Mouse (Mus musculus): Measurements from ENCODE around the gene Ubr4.
"Not testable (repeated sequence)": the region's sequence is repeated elsewhere in the genome, so short reads cannot be mapped to it uniquely, and the experiment has no call there.

The Ubr4 gene

DNA sequence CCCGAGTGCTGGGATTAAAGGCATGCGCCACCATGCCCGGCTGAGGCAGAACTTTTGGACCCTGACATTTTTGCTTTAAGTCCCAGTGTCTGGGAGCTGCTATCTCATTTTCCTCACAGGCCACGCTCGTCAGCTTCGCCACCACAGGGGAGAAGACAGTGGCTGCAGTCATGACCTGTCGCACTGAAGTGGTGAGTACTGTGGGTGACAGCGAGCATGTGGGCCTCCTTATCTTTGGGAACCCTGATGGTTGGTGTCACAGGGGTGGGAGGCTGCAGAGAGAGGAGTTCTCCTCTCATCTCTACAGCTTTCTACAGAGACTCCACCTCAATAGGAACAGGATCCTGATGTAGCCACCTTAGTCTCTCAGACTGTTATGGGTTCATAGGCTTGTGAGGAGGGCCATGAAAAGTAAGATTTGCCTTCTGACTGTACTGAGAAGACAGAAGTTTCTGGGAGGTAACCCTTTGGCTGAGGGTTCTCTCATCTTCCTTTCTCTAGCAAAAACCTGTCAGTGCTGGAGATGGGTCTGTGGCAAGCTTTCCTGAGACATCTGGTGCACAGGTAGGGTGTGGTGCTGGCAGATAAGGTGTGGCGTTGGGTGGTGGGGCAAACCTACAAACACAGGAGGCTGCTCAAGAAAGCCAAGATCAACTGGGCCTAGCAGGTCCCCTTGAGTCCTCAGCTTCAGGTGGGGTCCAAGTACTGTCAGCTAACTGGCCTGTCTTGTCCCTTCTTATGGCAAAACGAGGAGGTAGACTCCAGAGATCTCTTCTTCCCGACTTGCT, 8.5 kb downstream of the Ubr4 start:
- no peak for DNase-seq

DNA sequence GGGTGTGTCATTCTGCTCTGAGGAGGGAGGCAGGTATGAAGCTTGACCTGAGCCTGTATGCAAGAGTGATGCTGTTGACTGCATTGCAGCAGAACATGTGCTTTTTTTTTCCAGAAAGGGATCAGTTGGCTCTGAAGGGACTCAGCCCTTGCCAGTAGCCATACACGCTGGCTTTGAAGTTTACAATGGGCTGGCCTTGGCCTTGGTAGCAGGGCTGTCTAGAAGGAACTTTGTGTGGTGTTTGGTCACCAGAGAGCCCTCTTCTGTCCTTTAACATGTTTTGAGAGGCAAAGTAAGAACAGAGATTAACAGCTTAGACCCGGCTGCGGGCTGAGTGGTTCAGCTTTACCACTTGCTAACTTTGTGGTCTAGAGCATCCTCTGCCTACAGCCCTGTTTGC, 14.9 kb downstream of the Ubr4 start:
- DNase-seq: no peak

DNA sequence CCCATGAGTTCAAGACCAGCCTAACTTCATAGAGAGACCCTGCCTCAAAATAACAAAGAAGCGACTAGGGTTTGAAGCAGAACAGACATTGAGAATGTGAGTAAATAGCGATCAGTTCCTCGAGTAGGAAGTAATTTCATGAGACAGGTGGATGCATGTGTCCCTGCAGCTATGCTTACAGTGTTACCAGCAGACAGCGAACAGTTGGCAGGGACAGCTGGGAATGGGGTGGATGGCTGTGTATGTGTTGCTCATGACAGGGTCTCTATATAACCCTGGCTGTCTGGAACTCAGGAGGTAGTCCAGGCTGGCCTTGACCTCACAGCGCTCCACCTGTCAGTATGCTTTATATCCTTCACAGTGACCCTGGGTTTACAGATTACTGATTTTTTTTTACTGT, 15.6 kb downstream of the Ubr4 start:
- DNase-seq: no peak

DNA sequence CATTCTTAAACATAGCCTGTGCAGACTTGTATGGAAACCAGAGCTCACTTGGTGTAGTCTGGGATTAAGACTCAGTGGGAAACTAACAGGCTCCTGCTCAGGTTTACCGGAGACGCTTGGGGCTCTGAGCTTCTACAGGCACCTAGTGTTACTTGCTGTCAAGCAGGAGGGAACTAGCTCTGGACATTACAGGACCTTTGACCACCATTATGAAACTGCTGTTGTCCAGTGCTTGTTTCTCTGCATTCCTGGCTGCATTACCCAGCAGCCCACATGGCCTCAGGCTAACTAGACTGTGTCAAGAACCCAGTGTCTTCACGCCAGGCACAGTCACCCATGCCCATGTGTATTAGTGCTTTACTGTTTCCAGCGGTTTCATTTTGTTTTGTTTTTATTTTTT, 20.7 kb downstream of the Ubr4 start:
- DNase-seq: peak; percentile 24

DNA sequence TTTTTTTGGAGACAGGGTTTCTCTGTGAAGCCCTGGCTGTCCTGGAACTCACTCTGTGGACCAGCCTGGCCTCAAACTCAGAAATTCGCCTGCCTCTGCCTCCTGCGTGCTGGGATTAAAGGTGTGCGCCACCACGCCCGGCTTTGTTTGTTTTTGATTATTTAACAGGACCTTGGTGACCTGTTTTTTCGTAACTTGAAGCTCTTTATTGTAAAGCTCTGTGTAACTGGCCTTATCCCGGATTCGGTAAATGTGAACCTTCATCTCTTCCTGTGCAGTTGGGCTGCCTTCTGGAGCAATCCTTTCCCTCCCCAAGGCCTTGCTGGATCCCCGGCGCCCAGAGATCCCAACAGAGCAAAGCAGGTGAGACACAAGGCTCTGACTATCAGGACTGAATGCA, 21.1 kb downstream of the Ubr4 start:
- DNase-seq: no peak

DNA sequence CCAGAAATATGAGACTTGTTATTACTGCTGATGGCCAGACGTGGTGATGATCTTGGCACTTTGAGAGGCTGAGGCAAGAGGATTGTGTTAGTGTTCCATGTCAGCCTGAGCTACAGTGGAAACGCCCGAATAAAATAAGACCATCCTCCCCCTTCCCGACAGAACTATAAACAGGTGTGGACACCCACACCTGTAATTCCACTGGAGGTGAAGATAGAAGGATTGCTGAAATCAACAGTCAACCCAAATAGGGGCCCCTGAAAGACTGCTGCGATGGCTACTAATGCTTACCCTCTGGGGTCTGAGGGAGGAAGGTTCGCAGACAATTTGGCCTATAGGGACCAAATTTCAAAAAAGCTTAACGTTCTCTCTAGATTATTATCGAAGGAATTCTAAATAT, 27.3 kb downstream of the Ubr4 start:
- DNase-seq: no peak

DNA sequence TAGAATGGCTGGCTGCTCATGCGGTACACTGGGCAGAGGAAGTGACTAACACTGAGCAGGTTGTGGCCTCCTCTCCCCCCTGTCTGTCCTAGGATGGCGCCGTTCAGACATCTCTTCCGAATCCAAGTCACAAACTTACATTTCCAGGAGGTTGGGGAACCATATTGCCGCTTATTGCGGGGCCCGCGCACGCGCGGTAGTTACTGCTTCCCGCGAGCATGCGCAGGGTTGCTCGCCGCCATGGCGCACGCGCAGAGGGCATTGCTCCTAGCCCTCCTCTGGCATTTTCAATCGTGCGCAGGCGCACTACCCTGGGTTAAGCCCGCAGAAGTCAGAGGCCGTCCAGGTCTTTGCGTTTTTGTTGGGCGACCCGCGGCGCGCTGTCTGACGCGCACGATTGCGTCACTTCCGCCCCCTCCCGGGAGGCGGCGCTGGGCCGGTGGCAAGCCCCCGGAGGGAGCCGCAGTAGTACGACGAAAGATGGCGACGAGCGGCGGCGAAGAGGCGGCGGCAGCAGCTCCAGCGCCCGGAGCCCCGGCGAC, 27.9 kb downstream of the Ubr4 start:
- DNase-seq: peak; percentile 100

DNA sequence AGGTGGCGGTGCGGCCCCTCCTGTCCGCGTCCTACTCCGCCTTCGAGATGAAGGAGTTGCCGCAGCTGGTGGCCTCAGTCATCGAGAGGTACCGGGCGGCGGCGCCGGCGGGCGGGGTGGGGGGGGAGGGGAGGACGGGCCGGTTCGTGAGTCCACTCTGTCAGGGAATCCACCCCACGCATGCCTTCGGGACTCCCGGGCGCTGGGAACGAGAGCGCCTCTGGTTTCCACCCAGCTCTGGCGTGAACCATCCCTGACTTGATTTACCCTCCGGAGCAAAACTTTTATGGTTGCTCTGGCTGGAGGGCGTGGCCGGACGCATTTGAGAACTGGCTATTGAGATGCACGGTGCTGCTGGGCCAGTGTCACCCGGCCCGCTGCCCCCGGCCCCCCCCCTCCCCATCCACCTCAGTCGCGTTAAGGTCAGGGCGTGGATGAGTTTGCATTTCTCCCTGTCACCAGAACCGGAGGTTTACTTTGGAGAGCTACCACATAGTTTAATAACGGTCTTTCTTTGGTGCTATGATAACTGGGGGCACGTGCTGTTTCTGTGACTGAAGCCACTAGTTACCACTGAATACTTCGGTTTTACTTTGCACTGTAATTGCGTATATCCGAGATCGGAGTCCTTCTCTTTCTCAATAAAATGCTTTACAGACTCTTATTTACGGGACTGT, 28.5 kb downstream of the Ubr4 start:
- no peak for DNase-seq

DNA sequence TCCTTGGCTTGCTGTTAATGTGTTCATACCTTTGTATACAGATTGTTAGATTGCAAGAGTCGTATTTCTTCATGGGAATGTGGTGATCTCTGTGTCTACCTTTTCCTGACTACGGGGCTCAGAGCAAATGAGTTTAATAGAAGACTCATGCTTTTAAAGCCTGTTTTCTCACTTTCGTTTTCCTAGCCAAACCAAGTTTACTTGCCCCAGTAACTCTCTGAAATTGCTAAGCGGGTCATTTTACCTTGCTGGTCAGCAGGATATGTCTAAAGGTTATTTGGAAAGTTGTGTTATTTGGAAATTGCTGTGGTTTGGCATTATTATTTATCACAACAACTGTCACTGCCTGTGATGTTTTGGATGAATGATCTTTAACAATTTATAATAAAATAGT, 29.0 kb downstream of the Ubr4 start:
- no peak for DNase-seq

DNA sequence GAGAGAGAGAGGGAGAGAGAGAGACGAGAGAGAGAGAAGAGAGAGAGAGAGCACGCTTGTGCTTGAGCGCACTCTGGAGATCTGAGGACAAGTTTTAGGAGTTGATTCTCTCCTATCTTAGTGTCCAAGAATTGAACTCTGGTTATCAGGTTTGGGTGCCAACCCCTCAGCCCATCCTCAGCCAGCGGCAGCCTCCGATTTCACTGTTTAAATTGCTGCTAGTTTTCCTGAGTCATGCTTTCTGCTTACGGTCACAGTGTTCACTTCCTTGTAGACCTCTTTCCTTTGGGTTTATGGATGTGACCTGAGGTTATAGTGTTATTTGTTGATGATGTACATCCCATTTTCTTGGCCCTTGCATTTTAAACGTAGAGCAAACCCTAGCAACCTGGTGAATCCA, 29.8 kb downstream of the Ubr4 start:
- no peak for DNase-seq

DNA sequence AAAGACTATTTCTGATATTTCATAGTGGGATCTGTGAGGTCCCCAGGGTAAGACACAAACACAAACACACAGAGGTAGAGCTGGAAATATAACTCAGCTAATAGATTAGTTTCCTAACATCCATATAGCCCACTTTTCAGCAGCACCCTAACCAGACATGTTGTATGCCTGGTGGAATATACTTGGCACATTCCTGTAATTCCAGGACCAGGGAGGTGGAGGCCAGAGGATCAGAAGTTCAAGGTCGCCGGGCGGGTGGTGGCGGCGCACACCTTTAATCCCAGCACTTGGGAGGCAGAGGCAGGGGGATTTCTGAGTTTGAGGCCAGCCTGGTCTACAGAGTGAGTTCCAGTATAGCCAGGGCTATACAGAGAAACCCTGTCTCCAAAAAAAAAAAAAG, 33.4 kb downstream of the Ubr4 start:
- DNase-seq: not testable (repeated sequence)

DNA sequence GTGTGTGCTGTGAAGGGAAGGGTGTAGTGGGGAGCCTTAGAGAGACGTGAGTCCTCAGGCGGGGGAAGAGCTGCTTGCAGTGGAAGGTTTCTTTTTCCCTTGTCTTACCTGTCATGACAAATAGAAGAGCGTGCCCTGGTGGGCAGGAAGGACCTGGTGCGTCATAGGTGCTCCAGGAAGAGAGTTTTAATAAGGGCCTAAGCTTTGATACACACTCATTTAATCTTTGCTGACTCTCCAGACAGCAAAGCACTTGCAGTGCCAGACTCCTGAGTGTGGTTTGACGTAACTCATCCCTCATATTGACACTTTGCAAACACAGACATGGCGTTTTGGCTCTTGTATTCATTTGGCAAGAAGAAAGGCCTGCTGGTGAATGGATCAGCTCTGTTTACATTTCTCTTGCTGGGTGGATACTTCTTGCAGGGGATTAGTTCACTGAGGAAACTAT, 34.5 kb downstream of the Ubr4 start:
- peak; percentile 6 for DNase-seq

DNA sequence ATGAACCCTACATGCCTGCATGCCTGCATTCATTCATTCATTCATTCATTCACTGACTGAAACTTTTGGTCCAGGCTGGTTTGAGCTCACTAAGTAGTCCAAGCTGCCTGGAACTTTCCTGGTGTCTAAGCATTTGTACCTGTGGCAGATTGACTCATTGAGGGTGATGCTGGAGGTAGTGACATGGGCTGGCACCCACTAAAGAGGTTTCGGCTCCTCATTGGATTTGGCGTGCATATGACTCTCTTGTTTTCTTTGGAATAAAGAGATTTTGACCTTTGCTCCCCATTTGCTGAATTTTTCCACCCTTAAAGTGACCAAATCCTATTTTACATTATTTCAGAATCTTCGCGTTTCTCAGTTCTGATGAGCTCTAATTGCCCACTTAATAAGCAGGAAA, 37.1 kb downstream of the Ubr4 start:
- no peak for DNase-seq

DNA sequence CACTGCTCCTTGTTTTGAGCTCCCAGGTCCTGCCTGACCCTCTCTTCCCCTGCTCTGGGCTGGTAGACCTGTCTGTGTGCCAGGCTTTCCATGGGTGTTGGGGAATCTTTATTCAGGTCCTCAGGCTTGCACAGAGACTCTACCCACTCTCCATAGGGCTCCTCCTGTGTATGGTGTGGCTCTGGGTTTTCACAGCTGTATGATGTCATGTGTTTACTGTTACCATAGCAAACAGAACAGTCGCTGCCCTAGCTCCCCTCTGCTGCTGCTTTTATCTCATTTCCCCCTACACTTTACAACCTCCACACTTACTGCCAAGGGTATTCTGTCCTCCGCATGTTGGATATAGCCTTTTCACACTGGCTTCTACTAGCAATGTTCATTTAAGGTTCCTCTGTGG, 43.0 kb downstream of the Ubr4 start:
- no peak for DNase-seq

DNA sequence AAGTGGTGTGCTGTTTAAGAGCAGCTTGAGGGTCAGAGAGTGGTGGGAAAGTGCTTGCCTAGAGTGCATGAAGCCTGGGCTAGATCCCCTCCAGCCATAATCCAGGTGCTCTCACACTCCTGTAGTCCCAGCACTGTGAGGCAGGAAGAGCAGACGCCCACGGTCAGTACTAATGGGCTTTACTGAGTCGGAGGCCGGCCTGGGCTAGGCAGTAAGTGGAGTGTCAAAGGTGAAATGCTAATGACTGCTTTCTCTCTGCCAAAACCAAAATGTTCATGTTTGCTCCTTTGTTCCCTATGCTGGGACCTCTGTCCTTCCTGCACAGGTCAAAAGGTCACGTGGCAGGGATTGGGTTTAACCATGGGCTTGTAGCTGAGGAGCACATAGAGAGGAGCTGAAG, 48.1 kb downstream of the Ubr4 start:
- no peak for DNase-seq

DNA sequence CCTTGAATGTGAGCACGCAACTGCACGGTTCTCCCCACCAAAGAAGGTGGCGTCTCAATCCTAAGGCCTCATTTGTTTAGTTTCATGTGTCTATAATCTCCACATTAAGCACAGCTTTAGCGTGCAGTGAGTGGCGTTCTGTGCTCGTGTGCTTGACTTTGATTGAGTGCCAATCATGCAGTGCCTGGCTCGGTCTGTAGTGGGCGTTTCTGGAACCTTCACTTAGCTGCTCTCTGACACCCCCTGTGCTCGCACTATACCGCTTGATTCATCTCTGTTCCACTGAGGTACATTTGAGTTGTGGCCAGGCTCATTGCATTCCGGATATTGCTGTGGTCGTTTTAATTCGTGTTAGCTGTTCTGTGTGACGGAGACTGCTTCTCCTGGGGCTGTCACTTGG, 50.8 kb downstream of the Ubr4 start:
- DNase-seq: no peak

DNA sequence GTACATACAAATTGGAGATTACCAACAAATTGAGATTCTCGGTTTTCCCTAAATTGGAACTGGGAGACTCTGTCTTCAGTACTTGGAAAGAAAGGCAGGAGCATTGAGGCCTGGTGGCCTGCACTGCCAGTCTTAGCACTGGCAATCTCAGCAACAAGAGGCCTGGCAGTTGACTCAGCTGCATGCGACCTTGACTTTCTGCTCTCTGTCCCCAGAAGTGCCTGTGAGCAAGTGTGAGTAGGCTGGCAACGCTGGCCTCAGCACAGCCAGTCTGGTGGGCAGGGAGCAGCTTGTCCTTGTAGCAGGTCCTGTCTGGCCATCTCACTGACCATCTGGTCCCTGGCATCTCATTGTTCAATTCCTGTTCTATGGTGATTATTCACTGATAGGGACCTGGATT, 58.9 kb downstream of the Ubr4 start:
- DNase-seq: no peak

DNA sequence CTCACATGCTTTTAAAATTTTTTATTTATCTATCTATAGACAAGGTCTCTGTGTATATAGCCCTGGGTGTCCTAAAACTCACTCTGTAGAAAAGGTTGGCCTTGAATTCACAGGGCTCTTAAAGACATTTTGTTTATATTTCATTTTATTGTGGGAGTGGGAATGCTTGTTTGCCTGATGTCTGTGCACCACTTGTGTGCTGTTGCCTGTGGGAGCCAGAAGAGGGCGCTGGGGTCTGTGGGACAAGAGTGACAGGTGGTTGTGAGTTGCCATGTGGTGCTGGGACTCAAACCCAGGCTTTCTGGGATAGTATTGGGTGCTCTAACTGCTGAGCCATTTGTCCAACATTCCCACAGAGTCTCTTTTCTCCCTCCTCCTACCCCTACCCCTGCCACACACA, 65.5 kb downstream of the Ubr4 start:
- DNase-seq: no peak

DNA sequence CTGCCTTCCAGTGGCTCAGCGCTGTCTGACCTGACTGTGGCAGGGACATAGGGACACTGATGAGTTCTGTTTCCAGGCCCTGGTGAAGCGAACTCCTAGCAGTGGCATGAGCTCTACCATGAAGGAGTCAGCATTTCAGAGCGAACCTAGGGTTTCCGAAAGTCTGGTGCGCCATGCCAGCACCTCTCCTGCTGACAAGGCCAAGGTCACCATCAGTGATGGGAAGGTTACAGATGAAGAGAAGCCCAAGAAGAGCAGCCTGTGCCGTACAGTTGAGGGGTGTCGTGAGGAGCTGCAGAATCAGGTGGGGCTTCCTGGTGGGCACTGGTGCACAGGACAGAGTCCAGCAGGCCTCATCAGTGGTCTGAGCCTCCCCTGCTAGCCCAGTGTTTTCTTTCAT, 69.2 kb downstream of the Ubr4 start:
- DNase-seq: no peak

DNA sequence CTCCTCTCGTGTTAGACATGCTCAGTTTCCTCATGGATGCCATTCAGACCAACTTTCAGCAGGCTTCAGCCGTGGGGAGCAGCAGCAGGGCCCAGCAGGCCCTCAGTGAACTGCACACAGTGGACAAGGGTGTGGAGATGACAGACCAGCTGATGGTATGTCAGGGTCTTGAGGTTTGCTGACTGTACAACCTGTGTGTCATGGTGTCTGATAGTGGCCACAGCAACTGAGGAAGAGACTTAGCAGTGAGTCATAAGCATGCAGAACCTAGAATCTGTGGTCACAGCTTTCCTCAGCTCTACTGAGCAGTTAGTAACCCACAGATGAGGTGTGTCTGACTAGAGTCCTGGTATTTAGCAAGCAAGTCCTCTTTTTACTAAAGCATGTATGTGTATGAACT, 70.0 kb downstream of the Ubr4 start:
- no peak for DNase-seq

DNA sequence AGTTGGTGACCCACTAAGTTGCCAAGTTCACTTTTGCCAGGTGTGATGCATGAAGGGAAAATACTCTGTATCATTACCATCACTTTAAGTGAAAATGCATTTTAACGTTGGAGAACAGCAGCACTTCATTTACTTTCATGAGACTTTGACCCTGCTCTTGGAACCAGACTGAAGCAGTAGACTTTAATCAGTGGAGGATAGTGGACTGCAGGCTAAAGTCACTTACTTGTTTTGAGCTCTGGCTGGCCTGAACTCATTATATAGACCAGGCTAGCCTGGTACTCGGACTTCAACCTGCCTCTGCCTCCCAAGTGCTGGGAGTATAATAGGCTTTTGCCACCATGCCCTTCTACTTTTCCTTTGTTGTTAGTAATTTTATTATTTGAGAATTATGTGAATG, 70.9 kb downstream of the Ubr4 start:
- peak; percentile 8 for DNase-seq

DNA sequence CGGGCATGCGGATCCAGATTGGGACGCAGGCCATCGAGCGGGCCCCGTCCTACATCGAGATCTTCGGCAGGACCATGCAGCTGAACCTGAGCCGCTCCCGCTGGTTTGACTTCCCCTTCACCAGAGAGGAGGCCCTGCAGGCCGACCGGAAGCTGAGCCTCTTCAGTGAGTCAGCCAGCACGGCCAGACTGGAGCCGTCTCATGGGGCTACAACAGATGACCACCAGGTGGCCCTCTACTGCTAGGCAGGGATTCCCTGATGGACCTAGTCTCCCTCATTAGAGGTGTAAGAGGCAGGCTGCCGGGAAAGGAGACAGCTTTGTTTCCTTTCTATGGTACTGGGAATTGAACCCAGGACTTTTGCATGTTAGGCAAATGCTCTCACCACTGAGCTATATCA, 77.8 kb downstream of the Ubr4 start:
- peak; percentile 67 for DNase-seq

DNA sequence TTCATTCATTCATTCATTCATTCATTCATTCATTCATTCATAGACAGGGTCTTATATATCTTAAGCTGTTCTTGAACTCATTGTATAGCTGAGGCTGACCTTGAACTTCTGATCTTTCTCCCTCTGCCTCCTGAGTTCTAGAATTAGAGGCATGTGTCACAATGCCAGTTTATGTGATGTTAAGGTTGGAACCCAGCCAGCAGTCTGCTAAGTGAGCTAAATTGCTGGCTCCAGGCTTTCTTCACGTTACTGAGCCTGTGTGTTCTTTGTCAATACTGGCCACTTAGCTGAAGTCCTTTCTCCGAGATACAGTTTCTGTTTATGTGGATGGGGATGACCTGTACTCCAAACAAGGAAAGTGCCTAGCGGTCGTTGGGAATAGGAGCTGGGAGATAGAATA, 78.5 kb downstream of the Ubr4 start:
- DNase-seq: no peak

DNA sequence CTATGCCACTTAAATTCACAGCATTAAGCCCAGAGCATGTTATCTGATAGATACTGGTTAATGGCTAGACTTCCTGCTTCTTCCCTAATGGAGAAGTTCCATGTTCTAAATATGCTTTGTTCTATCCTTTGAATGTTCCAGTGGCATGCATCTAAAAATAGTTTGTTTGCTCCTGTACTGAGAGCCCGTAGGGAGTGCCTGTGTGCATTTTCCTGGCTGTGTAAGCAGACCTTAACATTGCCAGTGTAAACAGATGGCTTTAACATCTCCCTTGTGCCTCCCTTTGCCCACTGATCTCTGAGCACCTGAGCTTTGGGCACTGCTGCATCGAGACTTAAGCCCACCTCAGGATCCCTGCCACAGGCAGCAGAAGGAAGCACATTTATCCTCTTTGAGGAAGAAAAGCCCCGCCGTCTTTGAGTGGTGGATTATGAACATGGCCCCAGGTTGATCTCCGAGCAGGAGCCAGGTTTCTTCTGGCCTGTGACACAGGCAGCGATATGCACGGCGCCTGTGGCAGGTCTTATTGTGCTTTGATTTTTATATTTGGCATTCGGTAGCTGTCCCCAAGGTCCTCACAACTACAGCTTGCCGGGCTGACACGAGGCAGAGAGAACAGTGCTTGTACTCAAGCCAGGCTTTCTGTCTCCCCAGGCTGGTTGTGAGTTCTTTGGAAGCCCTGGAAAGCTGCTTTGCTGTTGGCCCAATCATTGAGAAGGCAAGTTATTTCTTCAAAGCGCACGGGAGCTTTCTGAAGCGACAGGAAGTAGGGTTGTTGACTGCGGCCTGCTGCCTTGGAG, 80.8 kb downstream of the Ubr4 start:
- DNase-seq: no peak

Measured in kidney, adult 18-20 months (tissue).